Mouse (Mus musculus) induced T-regulatory cell, adult 2 months (primary cell): Measurements from ENCODE around the gene Zfp248.

Experiments
- DNase-seq: peaks from one replicate; pipeline ENCODE4 v3.0.0-alpha.2; 2012; ENCODE audit warnings: low read depth

The Zfp248 gene

GRCm38 (mm10) chr6:118455042-118455631 is at the start of gene Zfp248:
TSS of gene Zfp248 (minus strand) at chr6:118455528.
- DNase-seq: peak; percentile 88

DNA sequence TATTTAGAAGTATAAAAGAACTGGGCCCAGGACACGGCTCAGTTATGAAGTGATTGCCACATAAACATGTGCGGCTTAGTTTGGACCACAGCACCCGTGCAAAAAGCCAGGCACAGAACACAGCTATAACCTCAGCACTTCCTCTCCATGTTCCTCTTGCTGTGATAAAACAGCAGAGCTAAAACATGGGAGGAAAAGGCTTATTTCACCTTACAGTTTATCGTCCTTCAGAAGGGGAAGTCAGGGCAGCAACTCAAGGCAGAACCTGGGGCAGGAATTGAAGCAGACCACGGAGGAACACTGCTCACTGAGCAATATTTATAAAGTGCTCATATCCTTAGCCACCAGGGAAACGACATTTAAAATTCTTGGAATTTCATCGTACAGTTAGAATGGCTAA is 43.7 kb upstream of the Zfp248 start:
- no peak for DNase-seq

GRCm38 (mm10) chr6:118482125-118482524 is 26.8 kb upstream of the Zfp248 start:
- no peak for DNase-seq

- DNase-seq: peak; percentile 35
Observed at GRCm38 (mm10) chr6:118478957-118479708, 23.8 kb upstream of the Zfp248 start, which contains the start of gene Zfp9. TSS of gene Zfp9 (minus strand) at chr6:118479320.

DNA sequence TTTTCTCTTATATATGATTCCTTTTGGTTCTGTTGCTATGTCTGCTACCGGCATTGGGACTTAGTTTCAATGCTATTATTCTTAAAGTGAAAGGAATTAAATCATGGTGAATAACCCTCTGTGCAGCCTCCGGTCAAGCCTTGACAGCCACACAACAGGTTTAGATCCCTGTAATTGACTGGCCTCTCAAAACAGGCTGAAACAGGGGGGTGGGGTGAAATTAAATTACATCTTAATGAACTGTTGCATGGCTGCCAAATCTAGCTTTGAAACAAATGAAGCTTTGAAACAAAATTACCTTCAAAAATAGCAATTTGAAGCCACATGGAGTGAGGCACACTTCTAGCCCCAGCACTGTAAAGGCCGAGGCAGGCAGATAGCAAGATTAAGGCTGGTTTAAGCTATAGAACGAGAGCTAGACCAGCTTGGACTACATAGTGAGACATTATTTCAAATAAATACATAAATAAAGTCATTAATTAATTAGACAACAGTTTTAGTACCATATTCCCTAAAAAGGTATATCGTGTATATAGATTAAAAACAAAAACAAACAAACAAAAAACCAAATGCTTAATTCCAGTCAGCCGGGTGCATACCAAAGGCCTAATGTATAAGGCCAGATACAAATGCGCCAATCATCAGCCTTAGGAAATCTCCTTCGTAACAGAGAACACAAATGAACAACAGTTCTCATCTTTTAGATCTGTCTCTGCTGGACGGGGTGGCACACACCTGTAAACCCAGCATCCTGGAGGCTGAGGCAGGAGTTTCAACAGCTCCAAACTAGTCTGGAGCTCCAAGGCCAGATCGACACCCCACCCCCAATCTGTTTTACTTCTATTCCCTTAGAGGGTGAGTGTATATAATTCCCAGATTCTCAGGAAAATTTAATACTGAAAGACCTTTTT is 22.8 kb upstream of the Zfp248 start:
- no peak for DNase-seq

DNA sequence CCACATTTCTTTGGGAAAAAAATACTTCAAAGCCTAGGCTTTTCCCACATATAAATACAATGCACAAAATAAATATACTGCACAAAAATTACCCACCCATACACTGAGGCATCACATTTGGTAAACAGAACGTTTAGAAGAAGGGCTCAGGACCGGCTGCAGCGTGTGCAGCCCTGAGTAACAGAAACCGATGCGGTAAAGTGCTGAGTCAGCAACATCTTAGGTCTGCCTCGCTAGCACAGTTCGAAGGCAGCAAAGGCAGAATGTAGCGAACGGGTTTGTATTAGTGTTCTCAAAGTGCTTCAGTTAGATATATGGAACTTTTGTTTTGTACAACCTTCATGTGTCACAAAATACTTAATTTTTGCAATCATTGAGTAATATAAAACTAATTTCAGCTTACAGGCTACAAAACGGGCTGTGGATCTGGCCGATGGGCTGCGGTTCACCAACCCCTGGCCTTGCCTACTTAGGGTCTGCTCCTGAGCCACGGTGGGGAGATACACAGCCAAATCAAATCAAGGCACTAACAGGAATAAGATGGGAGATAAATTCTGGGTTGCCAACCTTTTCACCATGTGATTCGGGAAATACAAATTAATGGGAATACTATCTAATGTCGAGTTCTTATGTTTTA is 6.9 kb upstream of the Zfp248 start:
- DNase-seq: no peak

GRCm38 (mm10) chr6:118457726-118458125 is 2.4 kb upstream of the Zfp248 start:
- DNase-seq: no peak

DNA sequence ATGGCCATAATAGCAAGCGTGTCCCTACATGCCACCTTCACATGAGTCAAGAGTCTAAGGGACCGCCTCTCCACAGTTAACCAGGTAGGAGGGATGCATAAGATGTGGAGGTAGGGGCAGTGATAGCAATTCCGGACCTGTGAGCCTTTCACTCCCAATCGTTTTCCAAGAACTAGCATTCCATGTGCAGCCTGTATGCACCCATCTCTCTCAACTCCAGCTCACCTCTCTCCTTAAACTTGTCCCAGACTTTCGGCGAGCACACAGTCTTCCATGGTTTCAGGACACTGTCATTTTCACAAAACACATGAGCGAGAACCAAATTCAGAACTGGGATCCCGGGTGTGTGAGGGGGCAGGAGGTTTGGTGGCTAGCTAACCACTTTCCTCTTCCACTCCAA is 876 bp downstream of the Zfp248 start:
- no peak for DNase-seq

GRCm38 (mm10) chr6:118431502-118431901 is 23.8 kb downstream of the Zfp248 start:
- DNase-seq: no peak

DNA sequence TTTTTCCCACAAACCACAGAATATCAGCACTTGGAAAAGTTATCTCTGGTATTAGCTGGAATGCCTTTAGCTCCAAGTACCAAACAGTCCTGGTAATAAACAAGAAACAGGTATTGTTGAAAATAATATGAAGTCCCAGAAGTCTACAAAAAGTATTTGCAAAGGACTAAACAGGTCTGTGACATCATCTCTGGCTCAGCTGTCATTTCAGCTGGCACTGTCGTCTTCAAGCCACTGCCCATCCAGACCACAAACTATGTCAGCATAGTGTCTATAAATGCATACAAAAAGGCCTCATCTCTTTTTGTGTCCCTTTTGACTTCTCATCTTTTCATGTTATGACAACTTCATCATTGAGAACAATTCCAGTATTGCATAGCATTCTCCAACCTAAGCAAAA is 28.7 kb downstream of the Zfp248 start:
- no peak for DNase-seq

DNA sequence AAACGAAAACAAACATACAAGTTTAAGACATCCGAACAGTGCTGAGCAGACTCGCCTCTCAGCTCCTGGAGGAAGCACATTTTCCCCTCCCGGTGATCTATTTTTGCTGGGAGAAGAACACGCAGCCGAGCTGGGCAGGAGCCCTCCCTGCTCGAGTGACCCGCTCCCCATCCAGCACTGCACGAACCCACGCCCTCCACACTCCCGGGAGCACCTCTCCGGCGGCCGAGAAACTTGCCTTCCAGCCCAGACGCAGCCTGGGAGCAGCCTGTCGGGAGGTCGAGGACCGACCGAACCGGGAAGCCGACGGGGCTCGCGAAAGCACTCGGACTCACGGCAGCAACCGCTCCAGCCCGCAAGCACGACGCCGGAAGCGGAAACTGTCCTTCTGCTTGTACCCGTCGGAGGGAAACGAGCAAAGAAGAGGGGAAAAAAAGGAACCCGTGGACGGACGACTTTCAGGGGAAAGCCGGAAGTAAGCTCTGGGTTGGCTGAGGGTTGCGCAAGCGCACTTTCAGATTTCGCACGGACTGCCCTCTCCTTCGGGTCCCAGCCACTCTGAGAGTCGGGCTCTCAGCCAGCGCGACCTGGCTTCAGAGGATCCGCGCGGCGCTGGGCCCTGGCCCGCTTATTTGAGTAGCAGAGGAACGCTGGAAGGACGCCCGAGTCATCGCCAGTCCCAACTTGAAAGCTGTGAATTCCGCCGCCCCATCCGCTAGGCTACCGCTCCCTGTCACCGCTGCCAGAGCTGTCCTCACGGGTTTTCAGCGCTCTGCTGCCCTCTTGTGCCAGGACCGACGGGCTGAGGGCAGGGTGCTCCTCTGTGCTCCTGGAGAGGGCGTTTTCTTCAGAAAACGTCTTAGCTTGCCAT is 36.0 kb downstream of the Zfp248 start, which contains the start of gene Bms1:
TSS of gene Bms1 (minus strand) at position 425 of the 871 bp plus-strand sequence.
- peak; percentile 98 for DNase-seq

DNA sequence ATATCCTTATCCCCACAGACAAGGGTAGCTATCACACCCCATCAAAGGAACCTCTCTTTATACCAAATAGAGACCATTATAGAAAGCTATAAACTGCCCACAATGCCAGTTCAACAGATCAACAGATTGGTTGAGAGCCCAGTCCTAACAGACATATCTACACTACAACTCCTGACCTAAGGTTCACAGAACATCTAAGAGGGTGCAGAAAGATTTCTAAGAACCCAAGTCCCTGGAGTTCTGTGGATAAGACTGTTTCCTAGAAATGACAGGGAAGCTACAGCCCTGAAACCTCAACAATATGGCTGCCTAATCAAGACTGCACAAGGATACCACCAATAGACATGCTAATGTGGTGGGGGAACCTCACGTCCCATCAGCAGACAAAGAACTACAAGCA is 44.9 kb downstream of the Zfp248 start:
- no peak for DNase-seq

DNA sequence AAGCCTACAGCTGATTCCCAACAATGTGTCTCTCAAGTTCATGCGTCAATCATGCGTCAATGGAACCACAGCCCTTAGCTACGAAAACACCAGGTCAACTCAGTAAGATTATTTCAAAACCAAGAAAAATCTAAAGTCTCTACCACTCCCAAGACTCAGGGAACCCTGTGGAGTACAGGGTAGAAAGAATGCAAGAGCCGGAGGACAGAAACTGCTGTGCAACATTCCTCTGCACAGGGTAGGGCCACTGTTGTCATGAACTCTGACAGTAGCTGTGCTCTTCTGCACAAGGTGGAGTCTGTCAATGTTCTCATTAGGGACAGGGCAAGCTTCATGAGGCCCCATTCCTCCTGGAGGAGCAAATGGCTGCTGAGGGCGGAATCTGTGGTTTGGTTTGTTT is 46.8 kb downstream of the Zfp248 start:
- no peak for DNase-seq

DNA sequence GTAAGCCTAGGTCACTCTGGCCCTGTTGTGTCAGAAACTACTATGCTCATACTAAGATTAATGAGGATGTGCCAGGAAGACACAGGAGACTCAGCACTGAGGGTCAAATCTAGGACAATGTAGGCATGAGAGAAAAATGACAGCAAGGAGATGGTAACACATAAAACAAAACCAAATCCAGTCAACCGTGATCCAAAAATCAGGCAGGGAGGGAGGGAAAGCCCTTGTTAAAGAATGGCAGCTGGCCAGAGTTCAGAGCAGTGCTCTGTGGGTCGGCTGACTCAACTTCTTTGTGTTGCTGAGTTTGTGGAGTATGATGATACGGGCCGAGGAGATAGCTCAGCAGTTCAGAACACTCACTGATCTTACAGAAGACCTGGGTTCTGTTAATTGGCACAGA is 48.9 kb downstream of the Zfp248 start:
- DNase-seq: no peak

DNA sequence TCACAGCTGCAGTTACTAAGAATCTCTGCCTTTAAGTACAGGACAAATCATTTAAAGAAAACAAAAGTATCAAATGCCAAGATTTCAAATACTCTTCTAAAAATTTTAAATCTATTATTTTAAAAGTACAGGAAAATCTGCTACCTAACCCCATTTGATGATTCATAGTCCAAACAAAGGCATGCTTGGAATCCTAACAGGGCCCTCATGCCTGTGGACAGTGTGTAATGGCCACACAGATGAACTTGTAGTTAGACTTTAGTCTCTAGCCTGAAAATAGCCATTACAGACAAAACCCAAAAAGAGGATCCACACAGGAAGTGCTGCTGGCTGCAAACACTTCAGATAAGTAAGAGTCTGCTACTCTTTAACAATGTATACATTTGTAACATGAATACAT is 64.6 kb downstream of the Zfp248 start:
- no peak for DNase-seq

- DNase-seq: no peak
Observed at GRCm38 (mm10) chr6:118385962-118386361, 69.4 kb downstream of the Zfp248 start.

DNA sequence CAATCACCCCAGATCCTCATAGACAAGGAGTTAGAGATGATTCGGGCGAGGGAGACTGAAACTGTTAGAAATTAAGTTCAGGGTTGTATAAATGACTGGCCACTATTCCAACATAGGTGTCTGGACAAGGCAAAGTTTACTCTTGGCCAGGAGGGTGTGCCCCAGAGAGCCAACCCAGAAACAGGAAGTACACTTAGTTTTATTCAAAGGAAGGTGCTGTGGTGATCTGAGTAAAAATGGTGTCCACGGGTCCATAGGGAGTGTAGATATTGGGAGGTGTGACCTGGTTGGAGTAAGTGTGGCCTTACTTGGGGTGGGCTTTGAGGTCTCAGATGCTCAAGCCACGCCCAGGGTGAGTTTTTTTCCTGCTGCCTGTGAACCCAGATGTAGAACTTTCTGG is 74.1 kb downstream of the Zfp248 start:
- DNase-seq: no peak

DNA sequence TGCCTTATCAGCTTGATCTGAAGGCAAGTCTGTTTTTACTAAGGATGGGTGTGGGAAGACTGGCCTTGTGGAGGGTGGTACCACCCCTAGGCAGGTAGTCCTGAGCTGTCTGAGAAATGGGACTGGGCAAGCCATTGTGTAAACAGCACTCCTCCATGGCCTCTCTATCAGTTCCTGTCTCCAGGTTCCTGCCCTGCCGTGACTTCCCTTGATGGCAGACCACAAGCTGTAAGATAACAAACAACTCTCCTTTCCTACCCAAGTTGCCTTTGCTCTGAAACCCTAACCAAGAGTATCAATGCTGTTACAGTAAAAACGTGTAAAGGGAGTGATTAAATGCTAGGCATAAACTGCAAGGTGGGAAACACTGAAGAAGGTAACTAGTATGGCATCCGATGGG is 74.7 kb downstream of the Zfp248 start:
- no peak for DNase-seq

- DNase-seq: peak; percentile 63
Observed at GRCm38 (mm10) chr6:118379451-118380167, 75.7 kb downstream of the Zfp248 start.

- DNase-seq: no peak
Observed at GRCm38 (mm10) chr6:118377611-118378010, 77.7 kb downstream of the Zfp248 start.
